Mouse (Mus musculus) myocyte (in vitro differentiated cells): ENCODE measurements around the gene Zfp574.

ENCODE experiments used
- CEBPB ChIP-seq: IDR thresholded peaks from 2 replicates; pipeline ENCODE4 v1.6.1; 2011; ENCODE audit warnings: mild to moderate bottlenecking, moderate library complexity; ENCODE audit not compliant: poor library complexity, insufficient read depth, severe bottlenecking
- E2F4 ChIP-seq: IDR thresholded peaks from one replicate; pipeline ENCODE4 v1.6.1; 2011; ENCODE audit warnings: mild to moderate bottlenecking, control low read depth, moderate library complexity; ENCODE audit not compliant: insufficient read depth
- POLR2AphosphoS2 ChIP-seq: IDR thresholded peaks from one replicate; pipeline ENCODE4 v1.6.1; 2011; ENCODE audit warnings: low read depth, control low read depth; ENCODE audit not compliant: insufficient read length
- REST ChIP-seq: IDR thresholded peaks from one replicate; pipeline ENCODE4 v1.6.1; 2011; ENCODE audit warnings: mild to moderate bottlenecking, control low read depth, moderate library complexity; ENCODE audit not compliant: insufficient read depth, insufficient read length

DNA sequence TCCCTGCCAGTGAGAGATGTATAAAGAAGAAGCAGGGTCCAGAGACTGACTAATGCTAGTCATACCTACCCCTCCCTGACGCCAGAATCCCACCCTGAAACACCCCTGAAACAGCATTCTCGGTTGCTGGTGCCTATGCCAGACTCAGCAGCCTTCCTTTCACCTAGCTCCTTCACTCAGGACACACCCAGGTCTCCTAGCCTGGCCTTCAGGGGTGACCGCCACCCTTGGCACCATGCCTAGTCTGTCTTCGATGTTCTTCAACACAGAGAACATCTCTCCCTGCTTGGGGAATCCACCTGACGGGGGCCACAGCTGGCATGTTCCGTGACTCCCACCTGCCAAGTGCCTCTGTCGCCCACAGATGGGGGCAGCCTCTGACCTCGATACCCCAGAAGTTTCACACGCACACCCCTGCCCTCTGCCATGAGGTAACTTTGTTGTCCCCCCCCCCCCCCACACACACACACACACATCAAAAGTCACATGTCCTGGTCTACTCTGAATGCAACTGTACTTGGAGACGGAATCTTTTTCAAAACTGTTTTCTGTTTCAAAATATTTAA is 53.4 kb downstream of the Zfp574 start:
- TF ChIP-seq REST (no peak), CEBPB (no peak), POLR2AphosphoS2 (no peak), E2F4 (no peak)
